Mouse (Mus musculus) bone marrow, adult 2 months (tissue): Measurements from ENCODE around the gene Zfpm1.

Source experiments
- CTCF ChIP-seq: fragments of 200-500 bp; IDR thresholded peaks from 2 replicates; pipeline ENCODE4 v1.5.1; 2011; ENCODE audit warnings: low read length, control low read depth; ENCODE audit not compliant: control insufficient read depth, insufficient read depth
- POLR2A ChIP-seq: fragments of 200-500 bp; IDR thresholded peaks from 2 replicates; pipeline ENCODE4 v1.6.1; 2011; ENCODE audit warnings: low read depth, mild to moderate bottlenecking, control low read depth, low read length, borderline replicate concordance; ENCODE audit not compliant: control insufficient read depth

DNA sequence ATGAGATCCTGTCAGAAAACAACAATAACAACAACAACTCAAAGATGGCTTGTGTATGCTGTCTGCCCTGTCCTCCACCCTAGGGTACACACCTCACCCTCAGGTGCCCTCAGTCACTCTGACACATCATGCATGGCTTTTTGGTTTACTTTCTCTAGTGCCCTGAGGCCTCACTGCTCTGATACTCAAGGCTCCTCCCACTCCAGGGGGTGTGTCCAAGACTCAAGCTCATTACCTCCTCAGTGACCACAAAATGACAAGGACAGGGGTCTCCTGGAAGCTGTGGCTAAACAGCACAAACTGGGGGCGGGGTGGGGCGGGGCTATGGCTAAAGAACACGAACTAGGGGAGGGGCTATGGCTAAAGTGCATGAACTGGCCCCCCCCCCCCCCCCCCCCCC, 22.1 kb downstream of the Zfpm1 start:
- TF ChIP-seq CTCF (no peak), POLR2A (no peak)
